In genomic region chr8:125568851-125569532, GRCm38 (mm10) we compare ENCODE assay signal across 7 mouse cellular contexts. TPM values are rescaled to one million over a fixed set of nuclear protein-coding genes. Genes with fewer than 3 reads are reported as not detected.
A peak's percentile ranks its signal among the peaks of the same experiment; 100 is the strongest.
DNase-seq lines count a peak whose midpoint lies in the region; ATAC-seq lines count a peak whose summit lies in the region.

No protein-coding gene starts in this region.

- no peaks in the 10 kb centered on the region for H3K27me3 ChIP-seq in forebrain, embryonic 14.5 days (replicated peaks; ENCODE audit: control insufficient read depth, insufficient read depth, low read length)
- H3K27me3 ChIP-seq in hindbrain, embryonic 12.5 days: peaks cover 18% of the 10 kb centered on the region; the same call in 1 of the 2 replicates

- peak overlapping the region; percentile 82 for H3K9ac ChIP-seq in forebrain, embryonic 14.5 days (ENCODE audit: low read length)
- peak overlapping the region; percentile 81 for H3K9ac ChIP-seq in hindbrain, embryonic 12.5 days

- WGBS in forebrain, embryonic 14.5 days: under 1% methylated on average over 39 of the region's 39 CpGs
- under 1% methylated on average over 39 of the region's 39 CpGs for WGBS in hindbrain, embryonic 12.5 days

- ATAC-seq in forebrain, embryonic 14.5 days: peak; percentile 19
- peak; percentile 35 for ATAC-seq in hindbrain, embryonic 12.5 days (ENCODE audit: low FRiP score)

- no peaks in the 10 kb centered on the region for H3K9me3 ChIP-seq in forebrain, embryonic 14.5 days (replicated peaks; ENCODE audit: control insufficient read depth, low read length)
- no peaks in the 10 kb centered on the region for H3K9me3 ChIP-seq in hindbrain, embryonic 12.5 days (replicated peaks)

- no peaks in the 10 kb centered on the region for H3K36me3 ChIP-seq in forebrain, embryonic 14.5 days (ENCODE audit: control insufficient read depth, insufficient read depth, low read length)
- no peaks in the 10 kb centered on the region for H3K36me3 ChIP-seq in hindbrain, embryonic 12.5 days

- H3K27ac ChIP-seq in forebrain, embryonic 14.5 days (ENCODE audit: low read depth, low read length): peak overlapping the region; percentile 48
- peak overlapping the region; percentile 84 for H3K27ac ChIP-seq in hindbrain, embryonic 12.5 days

- peak overlapping the region; percentile 91 for H3K4me2 ChIP-seq in forebrain, embryonic 14.5 days (ENCODE audit: low read length)
- peak overlapping the region; percentile 92 for H3K4me2 ChIP-seq in hindbrain, embryonic 12.5 days (replicated peaks)

- H3K4me1 ChIP-seq in forebrain, embryonic 14.5 days (ENCODE audit: control insufficient read depth, insufficient read depth, low read length): peaks cover 21% of the 10 kb centered on the region
- H3K4me1 ChIP-seq in hindbrain, embryonic 12.5 days: peaks cover 32% of the 10 kb centered on the region

- H3K4me3 ChIP-seq in forebrain, embryonic 14.5 days (ENCODE audit: low read depth, low read length): peak overlapping the region; percentile 77
- H3K4me3 ChIP-seq in hindbrain, embryonic 12.5 days: peak overlapping the region; percentile 71

- peak; percentile 93 for DNase-seq in MN1 (ENCODE audit: low spot score)
- peak; percentile 75 for DNase-seq in brain, embryonic 18.5 days (ENCODE audit: low read depth, low spot score)
- peak; percentile 94 for DNase-seq in forebrain, embryonic 14.5 days (ENCODE audit: low spot score)
- peak; percentile 34 to 81 for DNase-seq in layer of hippocampus, postnatal 14 days (ENCODE audit: low spot score in 2 of 2)
- peak; percentile 51 for DNase-seq in lung, postnatal 14 days
- DNase-seq in retina, postnatal 7 days (ENCODE audit: low read depth, low spot score): peak; percentile 28

RNA-seq across cellular contexts. Expression of gene Sipa1l2, which starts 0.6 kb away (rescaled TPM):
- polyA plus RNA-seq in forebrain, embryonic 14.5 days (2014; fragmentation: Nextera tagmentation; extraction: Ambion mirVana): 15.5 and 19.9 TPM in 2 replicates
- 36.4 and 37.5 TPM in 2 replicates for polyA plus RNA-seq in hindbrain, embryonic 12.5 days (2016; fragmentation: Nextera tagmentation; extraction: Ambion mirVana)
- total RNA-seq in layer of hippocampus, postnatal 14 days (2021): 10 to 100 TPM; 36.9 to 42.0 TPM

Comparison
In these comparisons a context has a peak if more than half of its experiments do, and no peak if none do; other contexts are left out.
1. Peak in every context shown above with its lines: DNase-seq, ATAC-seq, H3K4me3 ChIP-seq and H3K27ac ChIP-seq.
2. DNase-seq: peak in every context shown above with its lines; median percentile 94 in forebrain, embryonic 14.5 days; 93 in MN1; 75 in brain, embryonic 18.5 days; 58 in layer of hippocampus, postnatal 14 days; 51 in lung, postnatal 14 days; 28 in retina, postnatal 7 days.